Mouse (Mus musculus): ENCODE data around the gene Clec1b.

The Clec1b gene

DNA sequence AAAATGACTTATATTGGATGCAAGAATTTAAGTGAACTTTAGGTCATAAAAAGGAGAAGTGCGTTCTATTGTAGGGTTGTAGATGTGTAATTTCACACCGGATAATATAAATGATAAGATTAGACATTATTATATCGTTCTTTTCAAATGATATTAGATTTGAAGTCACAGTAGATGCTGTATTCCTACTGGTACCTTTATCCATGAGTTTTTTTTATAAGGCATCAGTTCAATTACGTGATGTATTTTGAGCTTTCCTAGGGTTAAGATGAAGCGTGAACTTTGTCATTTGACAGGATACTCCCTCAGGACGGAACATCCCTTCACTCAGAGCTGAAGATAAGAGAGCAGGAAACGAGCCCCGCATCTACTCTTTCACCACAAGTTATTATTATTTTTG lies at the start of gene Clec1b:
Gene Clec1b, plus strand, starts transcription at position 301 of the 400 bp plus-strand sequence.
- no peaks in the 10 kb centered on the region for H3K36me3 ChIP-seq (ENCODE audit: insufficient read depth, low read length)
- H3K27me3 ChIP-seq (ENCODE audit: insufficient read depth, low read length), result no peaks in the 10 kb centered on the region
- no peaks in the 10 kb centered on the region for H3K9me3 ChIP-seq (ENCODE audit: low read length)
- H3K4me1 ChIP-seq (replicated peaks; ENCODE audit: low read depth, low read length), result no peaks in the 10 kb centered on the region
- TF ChIP-seq POU5F1 (IDR thresholded peaks at IDR 0.05; ENCODE audit: borderline replicate concordance, low read length) (no peak), CTCF (conservative IDR thresholded peaks at IDR 0.05; ENCODE audit: low read length) (no peak), NANOG (IDR thresholded peaks at IDR 0.05; ENCODE audit: borderline replicate concordance, low read length) (no peak)
- no peak within 1 kb of the TSS for H3K4me3 ChIP-seq (replicated peaks; ENCODE audit: low read length)

DNA sequence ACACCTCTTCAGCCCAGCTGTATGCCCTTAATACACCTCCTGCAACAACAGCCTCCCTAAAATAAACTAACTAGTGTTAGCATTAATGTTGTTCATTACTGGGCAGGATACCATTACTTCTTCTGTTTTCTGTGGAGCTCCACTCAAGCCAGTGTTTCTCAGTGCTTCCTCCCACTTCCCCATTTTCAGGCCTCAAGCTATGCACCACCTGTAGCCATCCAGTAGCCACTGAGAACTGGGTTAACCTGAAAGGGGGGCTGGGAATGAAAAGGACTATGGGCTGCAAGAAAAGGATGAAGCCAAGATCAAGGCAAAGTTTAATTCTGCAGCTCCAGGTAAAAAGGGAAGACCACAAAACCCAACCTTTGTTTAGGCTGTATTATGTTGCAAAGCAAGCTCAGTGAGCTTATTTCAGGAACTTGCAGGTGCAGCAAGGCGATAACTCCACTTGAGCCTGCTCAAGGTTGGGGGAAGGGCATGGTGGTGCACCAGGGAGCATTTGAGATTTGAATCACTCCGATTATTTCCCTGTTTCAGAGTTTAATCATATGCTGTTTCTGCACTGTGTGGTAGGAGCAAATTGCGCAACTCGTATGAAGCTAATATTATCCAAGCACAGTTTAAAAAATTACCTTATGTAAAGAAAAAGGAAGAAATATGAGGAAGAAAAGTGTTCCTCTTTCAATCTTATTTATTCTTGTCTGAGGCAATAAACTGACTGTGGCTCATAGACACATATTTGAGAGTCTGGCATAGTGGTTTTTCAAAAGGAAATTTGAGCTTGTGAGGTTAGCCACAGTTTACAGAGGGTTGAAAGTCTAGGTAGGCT lies 47.4 kb upstream of the Clec1b start:
- H3K27me3 ChIP-seq (ENCODE audit: insufficient read depth, low read length), result no peaks in the 10 kb centered on the region
- TF ChIP-seq CTCF (conservative IDR thresholded peaks at IDR 0.05; ENCODE audit: low read length) (no peak), POU5F1 (IDR thresholded peaks at IDR 0.05; ENCODE audit: borderline replicate concordance, low read length) (no peak), NANOG (IDR thresholded peaks at IDR 0.05; ENCODE audit: borderline replicate concordance, low read length) (no peak)
- H3K9me3 ChIP-seq (ENCODE audit: low read length), result peaks cover 30% of the 10 kb centered on the region
- H3K36me3 ChIP-seq (ENCODE audit: insufficient read depth, low read length), result no peaks in the 10 kb centered on the region
- no peak overlapping the region for H3K4me3 ChIP-seq (replicated peaks; ENCODE audit: low read length)
- H3K4me1 ChIP-seq (replicated peaks; ENCODE audit: low read depth, low read length), result peaks cover 17% of the 10 kb centered on the region; the same call in 1 of the 2 replicates

DNA sequence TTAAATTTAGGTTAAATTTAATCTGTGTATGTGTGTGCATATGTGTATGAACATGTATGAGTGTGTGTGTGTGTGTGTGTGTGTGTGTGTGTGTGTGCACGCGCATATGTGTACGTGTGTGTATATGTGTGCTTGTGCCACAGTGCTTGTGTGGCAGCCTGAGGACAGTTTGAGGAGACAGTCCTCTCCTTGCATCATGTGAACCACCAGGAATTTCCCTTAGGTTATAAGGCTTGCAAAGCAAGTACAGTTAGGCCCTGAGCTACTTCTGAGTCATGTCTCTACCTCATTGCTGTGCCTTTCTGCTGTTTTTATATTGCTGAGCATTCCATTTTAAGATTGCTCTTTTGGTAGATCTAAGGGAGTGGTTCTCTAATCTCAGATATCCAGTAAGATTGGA lies 46.0 kb upstream of the Clec1b start:
- Histone ChIP-seq H3K4me3 (replicated peaks; ENCODE audit: low read length) (no peak overlapping the region), H3K9me3 (ENCODE audit: low read length) (peaks cover 30% of the 10 kb centered on the region), H3K4me1 (replicated peaks; ENCODE audit: low read depth, low read length) (peaks cover 17% of the 10 kb centered on the region; the same call in 1 of the 2 replicates), H3K36me3 (ENCODE audit: insufficient read depth, low read length) (no peaks in the 10 kb centered on the region), H3K27me3 (ENCODE audit: insufficient read depth, low read length) (no peaks in the 10 kb centered on the region)
- TF ChIP-seq CTCF (conservative IDR thresholded peaks at IDR 0.05; ENCODE audit: low read length) (no peak), NANOG (IDR thresholded peaks at IDR 0.05; ENCODE audit: borderline replicate concordance, low read length) (no peak), POU5F1 (IDR thresholded peaks at IDR 0.05; ENCODE audit: borderline replicate concordance, low read length) (no peak)

DNA sequence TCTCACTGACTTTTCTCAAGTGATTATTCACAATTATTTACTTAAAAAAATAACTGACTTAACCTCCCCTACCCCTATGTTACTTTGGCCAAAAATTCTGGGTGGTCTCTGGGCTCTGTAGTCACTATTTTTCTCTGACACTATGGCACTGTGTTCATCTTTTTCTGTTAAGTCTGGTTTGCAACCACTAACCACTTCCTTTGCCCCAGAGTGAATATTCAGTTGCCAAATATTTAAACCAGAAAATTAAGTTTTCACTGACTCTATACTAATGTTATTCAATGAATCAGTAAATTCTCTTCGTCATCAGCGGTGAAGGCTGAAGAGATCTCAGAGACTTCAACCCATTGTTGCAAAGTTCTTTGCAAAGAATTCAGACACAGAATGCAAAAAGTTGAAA lies 41.3 kb upstream of the Clec1b start:
- Histone ChIP-seq H3K9me3 (ENCODE audit: low read length) (no peaks in the 10 kb centered on the region), H3K27me3 (ENCODE audit: insufficient read depth, low read length) (no peaks in the 10 kb centered on the region), H3K4me1 (replicated peaks; ENCODE audit: low read depth, low read length) (0 out of 2 replicates have a peak, but pooled peaks cover 5% of the 10 kb centered on the region), H3K4me3 (replicated peaks; ENCODE audit: low read length) (no peak overlapping the region), H3K36me3 (ENCODE audit: insufficient read depth, low read length) (no peaks in the 10 kb centered on the region)
- no peak for TF ChIP-seq NANOG (IDR thresholded peaks at IDR 0.05; ENCODE audit: borderline replicate concordance, low read length)
- TF ChIP-seq POU5F1 (IDR thresholded peaks at IDR 0.05; ENCODE audit: borderline replicate concordance, low read length), result no peak
- no peak for TF ChIP-seq CTCF (conservative IDR thresholded peaks at IDR 0.05; ENCODE audit: low read length)

DNA sequence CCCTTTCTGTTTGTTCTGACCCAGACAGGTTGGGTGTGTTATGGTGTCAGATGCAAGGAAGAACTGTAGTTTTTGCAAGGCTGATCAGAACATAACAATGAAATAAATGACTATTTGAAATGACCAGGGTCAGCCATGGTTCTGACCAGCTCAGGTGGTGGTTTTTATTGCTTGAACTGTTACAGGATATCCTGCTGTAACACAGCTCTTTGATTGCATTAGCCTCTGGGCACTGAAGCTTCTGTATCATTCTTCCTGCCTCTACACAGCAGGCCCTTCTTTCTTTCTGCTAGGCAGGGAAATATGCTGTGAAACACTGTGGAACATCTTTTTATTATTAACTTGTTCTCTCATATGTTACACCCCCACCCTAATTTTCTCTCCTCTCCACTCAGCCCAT lies 40.7 kb upstream of the Clec1b start:
- Histone ChIP-seq H3K4me1 (replicated peaks; ENCODE audit: low read depth, low read length) (0 out of 2 replicates have a peak, but pooled peaks cover 2% of the 10 kb centered on the region), H3K27me3 (ENCODE audit: insufficient read depth, low read length) (no peaks in the 10 kb centered on the region), H3K9me3 (ENCODE audit: low read length) (no peaks in the 10 kb centered on the region), H3K36me3 (ENCODE audit: insufficient read depth, low read length) (no peaks in the 10 kb centered on the region), H3K4me3 (replicated peaks; ENCODE audit: low read length) (no peak overlapping the region)
- TF ChIP-seq POU5F1 (IDR thresholded peaks at IDR 0.05; ENCODE audit: borderline replicate concordance, low read length) (no peak), NANOG (IDR thresholded peaks at IDR 0.05; ENCODE audit: borderline replicate concordance, low read length) (no peak), CTCF (conservative IDR thresholded peaks at IDR 0.05; ENCODE audit: low read length) (no peak)

DNA sequence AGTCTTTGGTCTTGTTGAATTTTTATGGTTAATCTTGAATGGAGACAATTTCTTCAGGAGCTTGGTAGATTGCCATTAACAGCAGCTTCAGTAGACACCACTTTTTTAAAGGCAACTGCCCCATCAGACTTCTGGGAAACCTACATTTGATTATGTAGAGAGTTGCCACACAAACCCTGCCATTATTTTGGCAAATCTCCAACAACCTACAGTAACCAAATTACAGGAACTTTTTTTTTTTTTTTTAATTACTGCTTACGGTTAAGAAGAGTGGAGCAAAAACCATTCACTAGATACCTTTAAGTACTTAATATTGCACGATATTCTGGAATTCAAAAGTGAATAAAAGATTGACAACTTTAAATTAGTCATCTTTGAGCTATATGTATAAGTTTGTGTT lies 37.6 kb upstream of the Clec1b start:
- TF ChIP-seq NANOG (IDR thresholded peaks at IDR 0.05; ENCODE audit: borderline replicate concordance, low read length), result no peak
- TF ChIP-seq POU5F1 (IDR thresholded peaks at IDR 0.05; ENCODE audit: borderline replicate concordance, low read length), result no peak
- no peak for TF ChIP-seq CTCF (conservative IDR thresholded peaks at IDR 0.05; ENCODE audit: low read length)
- Histone ChIP-seq H3K36me3 (ENCODE audit: insufficient read depth, low read length) (no peaks in the 10 kb centered on the region), H3K9me3 (ENCODE audit: low read length) (no peaks in the 10 kb centered on the region), H3K4me3 (replicated peaks; ENCODE audit: low read length) (no peak overlapping the region), H3K4me1 (replicated peaks; ENCODE audit: low read depth, low read length) (peaks cover 14% of the 10 kb centered on the region), H3K27me3 (ENCODE audit: insufficient read depth, low read length) (no peaks in the 10 kb centered on the region)

DNA sequence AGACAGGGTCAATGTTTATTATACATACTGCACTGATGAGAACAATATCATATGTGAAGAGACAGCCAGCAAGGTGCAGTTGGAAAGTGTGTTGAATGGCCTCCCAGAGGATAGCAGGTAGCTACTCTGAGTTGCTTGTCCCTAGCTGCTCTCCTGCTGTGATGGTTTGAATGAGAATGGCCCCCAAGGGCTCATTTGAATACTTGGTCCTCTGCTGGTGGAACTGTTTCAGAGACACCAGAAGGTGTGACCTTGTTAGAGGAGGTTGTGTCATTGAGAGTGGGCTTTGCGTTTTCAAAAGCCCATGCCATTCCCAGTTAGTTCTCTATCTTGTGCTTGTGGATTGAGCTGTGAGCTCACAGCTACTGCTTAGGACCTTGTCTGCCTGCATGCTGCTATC lies 33.2 kb upstream of the Clec1b start:
- H3K36me3 ChIP-seq (ENCODE audit: insufficient read depth, low read length), result no peaks in the 10 kb centered on the region
- no peaks in the 10 kb centered on the region for H3K27me3 ChIP-seq (ENCODE audit: insufficient read depth, low read length)
- no peak overlapping the region for H3K4me3 ChIP-seq (replicated peaks; ENCODE audit: low read length)
- H3K4me1 ChIP-seq (replicated peaks; ENCODE audit: low read depth, low read length), result peaks cover 17% of the 10 kb centered on the region
- H3K9me3 ChIP-seq (ENCODE audit: low read length), result no peaks in the 10 kb centered on the region
- TF ChIP-seq CTCF (conservative IDR thresholded peaks at IDR 0.05; ENCODE audit: low read length), result no peak
- TF ChIP-seq NANOG (IDR thresholded peaks at IDR 0.05; ENCODE audit: borderline replicate concordance, low read length), result peak; percentile 71; the same call in 1 of the 2 replicates
- peak; percentile 73 for TF ChIP-seq POU5F1 (IDR thresholded peaks at IDR 0.05; ENCODE audit: borderline replicate concordance, low read length)

DNA sequence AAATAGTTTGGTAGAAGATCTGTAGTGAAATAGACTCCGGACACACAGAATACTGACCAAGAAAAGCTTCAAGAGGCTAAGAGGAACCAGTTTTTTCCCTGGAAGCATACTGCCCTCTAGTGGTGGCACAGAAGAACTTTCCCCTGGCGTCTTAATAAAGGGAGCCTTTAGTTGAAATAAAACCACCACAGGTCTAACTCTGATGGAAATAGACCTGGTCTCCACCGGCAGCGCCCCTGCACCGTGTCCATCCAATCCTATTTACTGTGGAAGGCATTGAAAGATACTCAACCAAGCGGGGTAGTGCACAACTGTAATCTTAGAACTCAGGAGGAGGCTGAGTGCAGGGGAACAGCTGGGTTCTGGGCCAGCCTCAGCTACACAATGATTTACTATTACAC lies 31.1 kb upstream of the Clec1b start:
- Histone ChIP-seq H3K4me3 (replicated peaks; ENCODE audit: low read length) (no peak overlapping the region), H3K9me3 (ENCODE audit: low read length) (no peaks in the 10 kb centered on the region), H3K36me3 (ENCODE audit: insufficient read depth, low read length) (no peaks in the 10 kb centered on the region), H3K4me1 (replicated peaks; ENCODE audit: low read depth, low read length) (peaks cover 17% of the 10 kb centered on the region), H3K27me3 (ENCODE audit: insufficient read depth, low read length) (no peaks in the 10 kb centered on the region)
- peak; percentile 93 for TF ChIP-seq CTCF (conservative IDR thresholded peaks at IDR 0.05; ENCODE audit: low read length)
- TF ChIP-seq NANOG (IDR thresholded peaks at IDR 0.05; ENCODE audit: borderline replicate concordance, low read length), result no peak
- no peak for TF ChIP-seq POU5F1 (IDR thresholded peaks at IDR 0.05; ENCODE audit: borderline replicate concordance, low read length)

Data from E14TG2a.4 (cell line).